Mouse (Mus musculus): Measurements from ENCODE around the gene Dnajc3.

Gene Dnajc3

GRCm38 (mm10) chr14:118937533-118938492 is at the start of gene Dnajc3:
TSS of gene Dnajc3 (plus strand) at chr14:118937976.
- in situ Hi-C loops (cut with MboI, MseI): loop anchor here in 1 of 2 experiments (25.0 kb wide), 1 partner anchor 1349 kb away; the partner anchor contains the start of gene Mbnl2

- in situ Hi-C loops (cut with MboI, MseI): no loop called here
Measured at GRCm38 (mm10) chr14:118890101-118890500, 47.7 kb upstream of the Dnajc3 start.

GRCm38 (mm10) chr14:118895228-118895627 is 42.5 kb upstream of the Dnajc3 start:
- in situ Hi-C loops (cut with MboI, MseI): loop anchor here in 1 of 2 experiments (5.0 kb wide), 1 partner anchor 73 kb away; no protein-coding TSS in a partner anchor

- in situ Hi-C loops (cut with MboI, MseI): loop anchor here in 1 of 2 experiments (5.0 kb wide), 1 partner anchor 73 kb away; no protein-coding TSS in a partner anchor
Measured at GRCm38 (mm10) chr14:118895655-118896054, 42.1 kb upstream of the Dnajc3 start.

GRCm38 (mm10) chr14:118899940-118900339 is 37.8 kb upstream of the Dnajc3 start:
- in situ Hi-C loops (cut with MboI, MseI): loop anchor here in 1 of 2 experiments (5.0 kb wide), 1 partner anchor 78 kb away; no protein-coding TSS in a partner anchor

- in situ Hi-C loops (cut with MboI, MseI): no loop called here
Measured at GRCm38 (mm10) chr14:118900911-118901310, 36.9 kb upstream of the Dnajc3 start.

- in situ Hi-C loops (cut with MboI, MseI): no loop called here
Measured at GRCm38 (mm10) chr14:118903397-118903796, 34.4 kb upstream of the Dnajc3 start.

GRCm38 (mm10) chr14:118903867-118904562 is 33.8 kb upstream of the Dnajc3 start:
- in situ Hi-C loops (cut with MboI, MseI): no loop called here

- in situ Hi-C loops (cut with MboI, MseI): no loop called here
Measured at GRCm38 (mm10) chr14:118907592-118907991, 30.2 kb upstream of the Dnajc3 start.

- in situ Hi-C loops (cut with MboI, MseI): loop anchor here in 1 of 2 experiments (5.0 kb wide), 2 partner anchors 67 to 93 kb away; no protein-coding TSS in a partner anchor
Measured at GRCm38 (mm10) chr14:118909872-118910271, 27.9 kb upstream of the Dnajc3 start.

- in situ Hi-C loops (cut with MboI, MseI): loop anchor here in 1 of 2 experiments (5.0 kb wide), 2 partner anchors 67 to 93 kb away; no protein-coding TSS in a partner anchor
Measured at GRCm38 (mm10) chr14:118910332-118911222, 27.2 kb upstream of the Dnajc3 start.

- in situ Hi-C loops (cut with MboI, MseI): loop anchor here in 1 of 2 experiments (5.0 kb wide), 2 partner anchors 66 to 94 kb away; no protein-coding TSS in a partner anchor
Measured at GRCm38 (mm10) chr14:118911521-118911920, 26.3 kb upstream of the Dnajc3 start.

- in situ Hi-C loops (cut with MboI, MseI): loop anchor here in 1 of 2 experiments (5.0 kb wide), 2 partner anchors 64 to 96 kb away; no protein-coding TSS in a partner anchor
Measured at GRCm38 (mm10) chr14:118913651-118914050, 24.1 kb upstream of the Dnajc3 start.

- in situ Hi-C loops (cut with MboI, MseI): no loop called here
Measured at GRCm38 (mm10) chr14:118919025-118919424, 18.8 kb upstream of the Dnajc3 start.

GRCm38 (mm10) chr14:118920654-118921053 is 17.1 kb upstream of the Dnajc3 start:
- in situ Hi-C loops (cut with MboI, MseI): no loop called here

- in situ Hi-C loops (cut with MboI, MseI): no loop called here
Measured at GRCm38 (mm10) chr14:118922251-118922650, 15.5 kb upstream of the Dnajc3 start.

- in situ Hi-C loops (cut with MboI, MseI): no loop called here
Measured at GRCm38 (mm10) chr14:118922667-118923184, 15.1 kb upstream of the Dnajc3 start.

GRCm38 (mm10) chr14:118924673-118925615 is 12.8 kb upstream of the Dnajc3 start, which contains the start of gene Dzip1:
TSS of gene Dzip1 (minus strand) at chr14:118925460.
- in situ Hi-C loops (cut with MboI, MseI): loop anchor here in 1 of 2 experiments (25.0 kb wide), 1 partner anchor 1362 kb away; the partner anchor contains the start of gene Mbnl2

- in situ Hi-C loops (cut with MboI, MseI): loop anchor here in 1 of 2 experiments (25.0 kb wide), 1 partner anchor 1359 kb away; the partner anchor contains the start of gene Mbnl2
Measured at GRCm38 (mm10) chr14:118928565-118928964, 9.2 kb upstream of the Dnajc3 start.

All from T-helper 17 cell (primary cell).